Mouse (Mus musculus) midbrain, embryonic 15.5 days (tissue): ENCODE measurements at regions not wholly inside any gene's neighbourhood (a gene's known extent, or its start where the extent isn't known, plus 50 kb on each side); places are given as distances from the start of the nearest gene placed in this dataset.
"Not testable (repeated sequence)": the region's sequence is repeated elsewhere in the genome, so short reads cannot be mapped to it uniquely, and the experiment has no call there.

Source experiments
- ATAC-seq: fragments of 200-750 bp; cut with Nextera tagmentation; replicated peaks from 2 replicates; pipeline ENCODE4 v1.8.0; 2017; ENCODE audit warnings: moderate TSS enrichment
- H3K27ac ChIP-seq: fragments of 300-500 bp; sonication (generic); 2 replicates; pipeline ENCODE4 v1.5.1; 2015; ENCODE audit warnings: mild to moderate bottlenecking, inconsistent platforms
- H3K27me3 ChIP-seq: fragments of 300-500 bp; sonication (generic); replicated peaks from 2 replicates; pipeline ENCODE4 v1.6.1; 2015; ENCODE audit warnings: inconsistent platforms
- H3K36me3 ChIP-seq: fragments of 300-500 bp; sonication (generic); replicated peaks from 2 replicates; pipeline ENCODE4 v1.6.1; 2015; ENCODE audit warnings: inconsistent platforms
- H3K4me1 ChIP-seq: fragments of 300-500 bp; sonication (generic); 2 replicates; pipeline ENCODE4 v1.6.1; 2015; ENCODE audit warnings: inconsistent platforms
- H3K4me2 ChIP-seq: fragments of 300-500 bp; sonication (generic); 2 replicates; pipeline ENCODE4 v1.6.1; 2015; ENCODE audit warnings: inconsistent platforms, mild to moderate bottlenecking, moderate library complexity
- H3K4me3 ChIP-seq: fragments of 300-500 bp; sonication (generic); 2 replicates; pipeline ENCODE4 v1.5.1; 2015; ENCODE audit warnings: mild to moderate bottlenecking, inconsistent platforms
- H3K9ac ChIP-seq: fragments of 300-500 bp; sonication (generic); 2 replicates; pipeline ENCODE4 v1.6.1; 2015; ENCODE audit warnings: mild to moderate bottlenecking, inconsistent platforms
- H3K9me3 ChIP-seq: fragments of 300-500 bp; sonication (generic); 2 replicates; pipeline ENCODE4 v1.6.1; 2016; ENCODE audit warnings: inconsistent platforms
- WGBS: fragments of 180-500 bp; shearing (Covaris S2); methylation state at CpG from one replicate; pipeline ENCODE4 v1.1.7; 2015; ENCODE audit warnings: mixed read lengths; 5-methylcytosine and 5-hydroxymethylcytosine counted together

GRCm38 (mm10) chr13:3341416-3341815, 196.4 kb upstream of the Gdi2 start:
- peaks cover 7% of the 10 kb centered on the region; the same call in 1 of the 2 replicates for H3K9me3 ChIP-seq
- H3K27me3 ChIP-seq: no peaks in the 10 kb centered on the region
- no peaks in the 10 kb centered on the region for H3K4me1 ChIP-seq
- no peak overlapping the region for H3K27ac ChIP-seq
- 74% methylated on average over 3 of the region's 3 CpGs for WGBS
- no peak overlapping the region for H3K4me3 ChIP-seq
- no peak overlapping the region for H3K4me2 ChIP-seq
- no peak overlapping the region for H3K9ac ChIP-seq
- no peaks in the 10 kb centered on the region for H3K36me3 ChIP-seq
- ATAC-seq: no peak

DNA sequence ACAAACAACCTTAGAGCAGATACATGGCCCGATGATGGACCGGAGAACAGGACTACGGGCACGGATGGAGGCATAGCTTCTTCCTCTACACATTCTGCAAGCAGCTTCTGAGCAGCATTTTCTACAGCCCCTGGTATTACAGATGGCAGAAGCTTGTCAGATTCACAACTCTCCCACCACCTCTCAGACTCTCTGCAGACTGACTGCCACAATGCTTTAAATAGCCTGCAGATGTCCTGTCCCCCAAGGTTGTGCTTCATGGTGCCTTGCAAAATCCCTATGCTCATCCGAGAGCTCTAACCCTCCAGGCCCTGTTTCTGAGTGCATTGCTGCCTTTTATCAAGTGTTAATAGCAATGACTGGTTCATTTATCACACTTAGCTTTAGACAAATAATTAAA, 194.3 kb upstream of the Gdi2 start:
- Histone ChIP-seq H3K4me1 (no peaks in the 10 kb centered on the region), H3K27me3 (no peaks in the 10 kb centered on the region), H3K27ac (no peak overlapping the region), H3K9me3 (peaks cover 5% of the 10 kb centered on the region; the same call in 1 of the 2 replicates), H3K9ac (no peak overlapping the region), H3K4me3 (no peak overlapping the region), H3K36me3 (no peaks in the 10 kb centered on the region), H3K4me2 (no peak overlapping the region)
- ATAC-seq: no peak
- 92% methylated on average over 5 of the region's 5 CpGs for WGBS

DNA sequence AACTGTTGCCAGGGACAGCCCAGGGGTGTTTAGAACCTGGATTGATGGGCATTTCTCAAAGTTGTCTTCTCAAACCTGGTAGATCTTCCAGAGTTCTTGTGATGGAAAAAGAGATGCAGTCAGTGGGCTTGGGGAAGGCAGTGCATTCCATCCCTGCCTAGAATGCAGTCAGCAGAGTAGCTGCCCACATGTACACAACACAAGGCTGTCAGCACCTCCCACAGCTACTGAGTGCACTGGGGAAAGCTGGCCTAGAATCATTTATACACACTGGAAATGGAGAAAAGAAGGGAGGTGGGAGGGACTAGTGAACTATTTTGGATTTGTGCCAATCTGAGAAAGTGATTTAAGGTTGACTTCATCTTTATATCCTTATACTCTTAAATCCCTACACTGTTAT, 183.0 kb upstream of the Gdi2 start:
- not testable (repeated sequence) for H3K36me3 ChIP-seq, H3K9me3 ChIP-seq, ATAC-seq, H3K4me3 ChIP-seq, H3K9ac ChIP-seq, H3K4me2 ChIP-seq, H3K27ac ChIP-seq
- H3K27me3 ChIP-seq: peaks cover 25% of the 10 kb centered on the region
- H3K4me1 ChIP-seq: peaks cover 18% of the 10 kb centered on the region

- no peaks in the 10 kb centered on the region for H3K36me3 ChIP-seq
- WGBS: 2% methylated on average over 45 of the region's 45 CpGs
These were observed 179.7 kb upstream of the Gdi2 start for GRCm38 (mm10) chr13:3358079-3358608.

DNA sequence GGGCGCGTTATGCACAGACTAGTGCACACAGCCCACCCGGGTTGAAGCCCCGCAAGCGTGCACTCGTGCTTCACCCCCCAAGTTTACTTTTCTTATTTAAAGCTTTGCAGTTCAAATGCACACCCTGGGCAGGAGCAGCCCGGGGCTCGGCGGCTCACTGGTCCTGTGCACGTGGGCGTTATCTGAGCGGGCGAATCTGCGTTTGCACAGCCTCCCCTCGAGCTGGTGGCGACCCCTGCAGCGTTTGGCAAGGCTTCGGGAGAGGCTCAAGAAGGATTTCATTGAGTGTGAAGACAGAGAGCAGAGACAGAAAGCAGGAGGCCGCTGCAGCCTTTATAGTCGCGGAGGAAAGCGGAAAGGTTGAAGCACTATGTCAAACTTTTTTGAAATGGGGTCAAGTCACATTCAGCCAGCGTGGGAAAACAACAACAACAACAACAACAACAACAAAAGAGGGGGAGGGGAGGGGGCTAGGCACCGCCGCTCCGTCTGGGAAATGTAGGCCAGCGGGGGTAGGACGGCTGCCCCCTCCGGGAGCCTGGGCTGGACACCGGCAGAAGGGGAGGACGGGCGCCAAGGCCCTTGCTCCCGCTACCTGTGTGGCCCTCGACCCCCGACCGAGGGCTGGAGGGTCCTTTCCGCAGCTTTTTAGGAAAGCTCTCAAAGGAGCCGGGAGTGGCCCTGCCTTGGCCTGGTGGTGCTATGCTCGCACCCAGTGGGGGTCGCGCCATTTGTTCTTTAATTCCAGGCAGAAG, 178.7 kb upstream of the Gdi2 start:
- peak; percentile 31 for ATAC-seq
- peaks cover 44% of the 10 kb centered on the region for H3K27me3 ChIP-seq
- H3K4me1 ChIP-seq: peaks cover 33% of the 10 kb centered on the region
- under 1% methylated on average over 41 of the region's 41 CpGs for WGBS
- H3K9me3 ChIP-seq: no peaks in the 10 kb centered on the region
- peak overlapping the region; percentile 49 for H3K4me3 ChIP-seq
- H3K9ac ChIP-seq: no peak overlapping the region
- H3K36me3 ChIP-seq: no peaks in the 10 kb centered on the region
- no peak overlapping the region for H3K27ac ChIP-seq
- H3K4me2 ChIP-seq: peak overlapping the region; percentile 97

More at GRCm38 (mm10) chr13:3358079-3358608, 179.7 kb upstream of the Gdi2 start:
- H3K27ac ChIP-seq: no peak overlapping the region
- H3K9me3 ChIP-seq: no peaks in the 10 kb centered on the region
- peak overlapping the region; percentile 49 for H3K4me3 ChIP-seq
- peak overlapping the region; percentile 14; the same call in 1 of the 2 replicates for H3K9ac ChIP-seq
- peak overlapping the region; percentile 97 for H3K4me2 ChIP-seq
- peaks cover 44% of the 10 kb centered on the region for H3K27me3 ChIP-seq
- H3K4me1 ChIP-seq: peaks cover 33% of the 10 kb centered on the region
- ATAC-seq: peak; percentile 18; the same call in 1 of the 2 replicates

DNA sequence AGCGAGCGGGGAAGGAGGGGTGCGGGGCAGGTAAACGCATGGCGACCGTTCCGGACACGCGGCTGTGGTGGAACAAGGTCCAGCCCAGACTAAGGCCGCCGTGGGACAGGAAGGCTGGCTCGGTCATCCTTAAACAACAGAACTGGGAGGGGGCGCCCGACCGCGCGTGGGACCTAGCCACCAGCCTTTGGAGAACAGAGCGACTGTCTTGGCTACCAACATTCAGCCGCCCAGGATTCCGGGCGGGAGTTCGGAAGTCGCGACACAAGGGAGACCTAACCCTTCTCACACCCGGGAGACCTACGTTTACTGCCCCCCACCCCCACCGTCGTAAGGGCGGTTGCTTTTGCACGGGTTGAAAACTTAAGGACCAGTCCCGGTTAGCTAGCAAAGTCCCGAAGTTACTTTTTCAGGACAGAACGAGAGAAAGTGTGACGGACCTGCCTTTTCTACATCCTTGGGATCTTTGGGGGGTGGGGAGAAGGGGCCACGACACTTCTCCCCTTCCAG, 178.1 kb upstream of the Gdi2 start:
- H3K9ac ChIP-seq, H3K36me3 ChIP-seq, H3K9me3 ChIP-seq, H3K27ac ChIP-seq: not testable (repeated sequence)
- Histone ChIP-seq H3K4me1 (peaks cover 33% of the 10 kb centered on the region), H3K4me3 (peak overlapping the region; percentile 49), H3K27me3 (peaks cover 44% of the 10 kb centered on the region), H3K4me2 (peak overlapping the region; percentile 97)
- 2% methylated on average over 35 of the region's 35 CpGs for WGBS
- ATAC-seq: peak; percentile 25; the same call in 1 of the 2 replicates

DNA sequence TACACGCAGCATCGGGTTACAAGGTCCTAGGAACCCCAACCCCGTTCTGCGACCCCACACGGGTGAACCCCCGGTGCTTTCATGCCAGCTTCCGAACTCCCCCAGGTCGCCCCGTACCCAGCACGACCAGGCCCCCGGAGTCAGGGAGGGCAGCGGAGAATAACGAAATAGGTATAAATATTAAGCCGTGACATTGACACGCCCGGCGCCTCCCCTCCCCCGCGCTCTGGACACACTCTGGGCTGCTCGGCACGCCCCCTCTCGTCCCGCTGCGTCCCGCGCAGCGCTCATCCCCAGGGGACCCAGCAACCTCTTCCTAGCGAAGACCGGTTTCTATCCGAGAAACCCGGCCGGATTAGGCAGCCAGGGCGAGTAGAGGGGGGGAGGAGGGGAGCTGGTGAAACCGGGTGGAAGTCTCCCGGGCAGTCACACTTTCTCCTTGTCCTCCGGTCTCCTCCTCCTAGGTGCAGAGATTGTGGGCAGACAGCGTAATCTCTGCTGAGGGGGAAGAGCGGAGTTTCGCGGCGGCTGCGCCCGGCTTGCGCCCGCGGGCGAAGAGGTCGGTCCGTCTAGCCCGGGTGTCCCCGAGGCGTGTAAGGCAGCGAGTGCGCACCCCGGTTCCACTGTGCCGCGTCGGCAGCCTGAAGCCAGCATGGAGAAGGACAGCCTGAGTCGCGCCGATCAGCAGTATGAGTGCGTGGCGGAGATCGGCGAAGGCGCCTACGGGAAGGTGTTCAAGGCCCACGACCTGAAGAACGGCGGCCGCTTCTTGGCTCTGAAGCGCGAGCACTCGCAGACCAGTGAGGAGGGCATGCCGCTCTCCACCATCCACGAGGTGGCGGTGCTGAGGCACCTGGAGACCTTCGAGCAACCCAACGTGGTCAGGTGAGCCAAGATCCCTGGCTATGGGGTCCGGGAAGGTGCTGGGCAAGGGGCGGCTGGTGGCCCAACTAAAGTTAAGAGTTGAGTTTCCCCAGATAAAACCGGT, 177.1 kb upstream of the Gdi2 start:
- Histone ChIP-seq H3K27me3 (peaks cover 44% of the 10 kb centered on the region), H3K36me3 (no peaks in the 10 kb centered on the region), H3K9ac (peak overlapping the region; percentile 29; the same call in 1 of the 2 replicates), H3K4me1 (peaks cover 33% of the 10 kb centered on the region), H3K4me2 (peak overlapping the region; percentile 97), H3K27ac (no peak overlapping the region), H3K4me3 (peak overlapping the region; percentile 49), H3K9me3 (no peaks in the 10 kb centered on the region)
- ATAC-seq: peak; percentile 80
- WGBS: 2% methylated on average over 82 of the region's 82 CpGs

- no peaks in the 10 kb centered on the region for H3K9me3 ChIP-seq
- no peak for ATAC-seq
- no peak overlapping the region for H3K27ac ChIP-seq
- H3K27me3 ChIP-seq: no peaks in the 10 kb centered on the region
- no peaks in the 10 kb centered on the region for H3K4me1 ChIP-seq
- H3K4me2 ChIP-seq: no peak overlapping the region
- no peak overlapping the region for H3K4me3 ChIP-seq
- WGBS: 64% methylated on average over 6 of the region's 6 CpGs
- no peaks in the 10 kb centered on the region for H3K36me3 ChIP-seq
- no peak overlapping the region for H3K9ac ChIP-seq
These were observed 165.2 kb upstream of the Gdi2 start for GRCm38 (mm10) chr13:3372701-3373100.

GRCm38 (mm10) chr13:3373522-3374220, 164.2 kb upstream of the Gdi2 start:
- H3K9me3 ChIP-seq, H3K27me3 ChIP-seq, H3K4me3 ChIP-seq, H3K36me3 ChIP-seq, ATAC-seq, H3K9ac ChIP-seq, H3K27ac ChIP-seq, H3K4me1 ChIP-seq, H3K4me2 ChIP-seq: not testable (repeated sequence)
- WGBS: 42% methylated on average over 3 of the region's 3 CpGs

DNA sequence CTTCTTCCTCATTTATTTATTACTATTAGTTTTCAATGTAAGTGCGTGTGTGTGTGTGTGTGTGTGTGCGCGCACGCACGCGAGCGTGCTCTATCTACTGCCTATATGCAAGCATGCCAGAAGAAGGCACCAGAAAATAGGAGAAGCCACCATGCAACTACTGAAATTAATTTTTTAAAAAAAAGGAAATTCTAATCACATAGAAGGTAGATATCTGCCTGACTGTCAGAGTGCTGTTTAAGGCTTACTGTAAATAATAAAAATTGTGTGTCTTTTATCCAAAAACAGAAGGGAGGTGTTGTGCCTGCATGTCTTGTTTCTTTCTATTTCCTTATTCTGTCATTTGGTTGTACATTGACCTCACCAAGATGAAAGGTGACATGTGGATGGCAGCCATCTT, 163.1 kb upstream of the Gdi2 start:
- H3K4me1 ChIP-seq: no peaks in the 10 kb centered on the region
- ATAC-seq: no peak
- 99% methylated on average over 7 of the region's 7 CpGs for WGBS
- no peak overlapping the region for H3K9ac ChIP-seq
- no peak overlapping the region for H3K4me2 ChIP-seq
- H3K36me3 ChIP-seq: no peaks in the 10 kb centered on the region
- no peak overlapping the region for H3K27ac ChIP-seq
- no peak overlapping the region for H3K4me3 ChIP-seq
- no peaks in the 10 kb centered on the region for H3K27me3 ChIP-seq
- no peaks in the 10 kb centered on the region for H3K9me3 ChIP-seq

DNA sequence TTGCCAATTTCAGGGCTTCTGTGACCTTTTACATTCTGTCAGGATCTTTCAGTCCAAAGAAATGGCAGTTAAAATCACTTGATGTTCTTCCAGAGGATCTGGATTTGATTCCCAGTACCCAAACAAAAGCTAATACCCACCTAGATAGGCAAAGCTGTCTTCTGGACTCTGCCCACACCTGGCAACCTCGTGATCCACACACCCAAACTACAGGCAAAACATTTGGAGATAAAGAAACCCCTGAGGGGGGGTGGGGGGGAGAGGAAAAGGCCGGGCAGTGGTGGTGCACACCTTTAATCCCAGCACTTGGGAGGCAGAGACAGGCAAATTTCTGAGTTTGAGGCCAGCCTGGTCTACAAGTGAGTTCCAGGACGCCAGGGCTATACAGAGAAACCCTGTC, 160.1 kb upstream of the Gdi2 start:
- H3K36me3 ChIP-seq, H3K27me3 ChIP-seq, H3K4me2 ChIP-seq, H3K9ac ChIP-seq, H3K9me3 ChIP-seq, ATAC-seq, H3K4me3 ChIP-seq, H3K27ac ChIP-seq, H3K4me1 ChIP-seq: not testable (repeated sequence)
- 56% methylated on average over 3 of the region's 3 CpGs for WGBS
